Mouse (Mus musculus): Measurements from ENCODE around the gene Specc1.

DNA sequence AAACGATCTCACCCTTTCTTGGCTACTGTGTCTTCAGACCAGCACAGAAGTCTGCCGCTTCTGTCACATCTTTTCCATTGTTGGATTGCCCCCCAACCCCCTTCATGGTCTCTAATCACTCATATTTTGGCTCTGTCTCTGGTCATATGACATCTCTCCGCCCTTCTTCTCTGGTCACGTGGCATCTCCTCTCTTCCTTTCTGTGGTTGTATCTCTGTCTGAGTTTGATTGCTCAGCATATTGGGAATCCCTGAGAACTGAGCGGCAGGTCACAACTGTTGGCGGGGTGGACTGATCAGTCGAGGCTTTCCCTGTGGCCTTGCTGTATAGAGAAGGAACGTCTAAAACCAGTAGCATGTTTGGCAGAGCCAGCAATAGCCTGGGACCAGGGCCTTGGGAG is 10.5 kb downstream of the Specc1 start:
- no peak for TF ChIP-seq ZC3H11A (IDR thresholded peaks at IDR 0.05; ENCODE audit: borderline replicate concordance, low read depth, low read length)
- TF ChIP-seq CHD2 (IDR thresholded peaks at IDR 0.05; ENCODE audit: low read depth, low read length), result no peak
- no peak for TF ChIP-seq MAFK (IDR thresholded peaks at IDR 0.05; ENCODE audit: insufficient read depth, low read depth, low read length)
